Mouse (Mus musculus): Measurements from ENCODE around the gene Nr1i3.

DNA sequence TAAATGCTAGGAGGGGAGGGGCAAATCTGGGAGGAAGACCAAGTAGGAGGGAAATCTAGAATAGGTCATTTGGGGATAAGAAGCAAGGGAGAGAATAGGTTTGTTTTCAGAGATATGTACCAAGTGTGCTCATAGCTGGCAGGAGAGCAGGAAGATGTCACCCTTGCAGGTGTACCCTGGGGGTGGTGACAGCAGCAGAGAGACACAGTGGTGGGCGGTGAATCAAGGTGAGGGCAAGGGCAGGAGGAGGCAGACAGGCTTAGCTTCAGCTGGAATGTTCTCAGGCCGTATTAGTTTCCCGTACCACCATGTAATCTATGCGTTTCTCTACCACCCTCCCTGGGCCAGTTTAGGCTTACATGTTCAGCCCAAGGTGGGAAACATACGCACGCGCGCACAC lies 41.0 kb upstream of the Nr1i3 start:
- TF ChIP-seq CTCF (IDR thresholded peaks at IDR 0.05; ENCODE audit: low read depth, low read length) (no peak), POLR2A (IDR thresholded peaks at IDR 0.05; ENCODE audit: borderline replicate concordance, low read depth, low read length) (no peak)
